Mouse (Mus musculus): ENCODE measurements around the gene Itga6. TPM values are rescaled to one million over a fixed set of nuclear protein-coding genes. Genes with fewer than 3 reads are reported as not detected.
A peak's percentile ranks its signal among the peaks of the same experiment; 100 is the strongest.

Gene Itga6
- total RNA-seq, 2 experiments from 2014 or later = 48.3 to 57.7 TPM

DNA sequence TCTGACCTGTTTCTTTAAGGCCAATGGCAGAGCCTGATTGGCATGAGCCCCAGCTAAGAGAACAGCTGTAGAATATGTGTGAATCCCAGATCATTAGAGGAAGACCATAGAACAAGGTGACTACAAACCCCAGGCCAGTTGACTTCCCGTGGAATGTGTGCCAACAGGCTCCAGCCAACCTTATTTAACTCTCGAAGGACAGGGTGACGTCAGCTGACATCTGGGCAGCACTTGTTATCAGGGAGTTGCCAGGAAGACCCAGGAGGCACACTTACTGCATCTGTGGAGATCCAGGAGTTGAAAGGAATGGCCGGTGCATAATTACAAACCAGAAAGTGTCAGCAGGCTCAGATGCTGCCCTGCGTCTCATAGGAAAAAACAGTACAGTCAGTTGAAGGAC lies 16.6 kb upstream of the Itga6 start:
- DNase-seq (ENCODE audit: low spot score) = no peak

DNA sequence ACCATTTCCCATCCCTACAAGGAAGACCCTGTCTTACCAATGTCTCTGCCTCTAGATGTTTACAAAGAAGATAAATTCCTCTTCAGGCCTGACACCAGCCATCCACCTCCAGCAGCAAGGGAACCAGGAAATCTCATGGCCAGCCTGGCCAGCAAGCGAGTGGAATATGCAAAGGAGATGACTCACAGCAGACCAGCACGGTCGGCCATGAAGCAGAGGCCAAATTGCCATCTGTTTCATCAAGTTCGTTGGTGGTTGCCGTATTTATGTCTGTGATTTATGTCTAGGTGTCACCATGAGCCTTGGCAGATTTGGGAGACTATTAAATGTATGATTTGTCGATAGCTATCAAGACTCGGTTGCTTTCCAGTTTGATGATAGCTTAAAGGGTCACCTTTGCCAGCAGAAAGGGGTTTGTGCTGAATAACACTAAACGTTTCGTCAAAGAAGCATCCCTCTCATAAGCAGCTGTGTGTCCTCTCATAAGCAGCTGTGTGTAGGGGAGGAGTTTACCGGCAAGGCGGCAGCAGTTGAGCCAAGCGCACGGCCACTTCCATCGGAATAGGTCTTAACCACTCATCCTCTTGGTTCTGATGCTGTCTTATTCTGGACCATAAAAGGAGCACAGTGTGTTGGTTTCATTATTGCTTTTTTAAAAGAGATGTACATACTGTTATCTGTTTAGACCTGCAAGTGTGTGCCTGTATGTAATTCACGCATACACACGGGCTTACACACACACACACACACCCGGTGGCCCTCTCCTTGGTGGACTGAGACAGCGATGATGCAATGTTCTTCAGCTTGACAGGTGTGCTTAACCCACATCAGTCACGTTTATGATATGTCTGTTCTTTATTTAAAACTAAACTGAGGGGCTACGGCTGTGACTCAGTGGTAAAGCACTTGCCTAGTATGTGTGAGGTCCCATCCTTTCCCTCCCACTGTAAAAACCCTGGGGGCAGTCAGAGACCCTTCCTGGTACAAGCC lies 14.5 kb upstream of the Itga6 start:
- intact Hi-C loops (cut with DNase I) = no loop called here
- no peak for DNase-seq (ENCODE audit: low spot score)

More for the DNA sequence above, 16.6 kb upstream of the Itga6 start:
- intact Hi-C loops (cut with DNase I) = no loop called here

DNA sequence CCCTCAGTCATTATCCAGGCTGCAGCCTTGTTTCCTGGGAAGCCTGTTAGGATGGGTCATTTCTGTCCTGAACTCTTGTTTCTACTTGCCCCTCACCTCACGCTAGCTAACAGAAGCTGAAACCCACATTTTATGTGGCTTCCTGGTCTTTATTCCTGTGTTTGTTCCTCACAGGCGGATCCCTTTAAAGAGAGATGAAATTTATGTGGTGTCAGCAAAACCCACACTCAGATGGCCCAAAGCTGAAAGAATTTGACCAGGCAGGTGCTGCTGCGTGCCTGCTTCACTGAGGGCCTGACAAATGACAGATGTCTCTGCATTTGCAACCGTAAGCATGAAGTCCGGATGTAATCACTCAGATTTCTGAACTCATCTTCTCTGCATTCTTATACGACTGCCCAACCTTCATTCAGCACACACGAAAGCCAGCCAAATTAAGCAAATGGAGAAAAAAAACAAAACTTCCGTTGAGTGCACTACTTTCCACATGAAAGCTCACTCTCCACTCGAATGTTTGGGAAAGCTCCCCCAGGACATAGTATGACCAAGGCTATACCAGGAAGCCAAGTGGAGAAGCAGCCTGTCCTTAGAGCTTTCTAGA lies 10.5 kb upstream of the Itga6 start:
- intact Hi-C loops (cut with DNase I) = no loop called here
- DNase-seq (ENCODE audit: low spot score) = no peak

DNA sequence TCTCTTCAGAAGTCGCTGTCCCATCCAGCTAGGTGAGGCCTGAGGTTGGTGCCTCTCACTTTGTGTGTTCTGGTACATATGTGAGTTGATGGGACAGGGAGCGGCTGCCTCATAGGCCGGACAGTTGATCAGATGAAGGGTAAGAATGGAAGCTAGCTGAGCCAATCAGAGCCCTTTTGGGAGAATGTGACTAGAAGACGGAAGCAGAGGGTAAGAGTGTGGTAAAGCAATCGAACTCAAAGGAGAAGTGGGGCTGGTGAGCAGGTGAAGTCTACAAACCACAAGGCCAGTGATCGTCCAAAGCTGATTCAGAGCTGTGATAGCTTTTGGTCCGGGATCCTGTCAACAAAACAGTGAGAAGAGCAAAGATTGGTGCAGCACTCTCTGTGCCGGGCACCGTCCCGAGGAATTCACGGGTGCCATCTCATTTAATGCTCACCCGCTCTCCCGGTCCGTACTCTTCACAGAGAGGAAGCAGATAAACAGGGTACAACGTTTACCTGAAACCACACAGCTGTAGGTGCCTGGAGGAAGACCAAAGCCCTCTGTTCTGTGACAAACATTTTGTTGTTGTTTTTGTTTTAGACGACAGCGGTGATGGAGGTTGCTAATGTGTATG lies 9.8 kb upstream of the Itga6 start:
- intact Hi-C loops (cut with DNase I) = no loop called here
- no peak for DNase-seq (ENCODE audit: low spot score)

DNA sequence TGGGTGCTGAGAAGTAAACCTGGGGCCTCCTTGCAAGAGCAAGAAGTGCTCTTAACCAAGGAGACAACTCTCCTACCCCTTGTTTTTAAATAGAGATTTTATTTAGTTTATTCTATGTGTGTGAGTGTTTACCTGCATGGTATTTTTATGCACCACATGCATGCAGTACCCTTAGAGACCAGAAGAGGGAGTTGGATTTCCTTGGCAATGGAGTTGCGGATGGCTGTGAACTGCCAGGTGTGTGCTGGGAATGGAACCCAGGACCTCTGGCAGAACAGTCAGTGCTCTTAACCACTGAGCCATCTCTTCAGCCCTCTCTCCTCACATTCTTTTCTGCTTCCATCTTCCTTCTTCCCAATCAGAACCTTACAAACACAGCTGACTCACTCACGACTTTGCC lies 9.2 kb upstream of the Itga6 start:
- intact Hi-C loops (cut with DNase I) = no loop called here
- no peak for DNase-seq (ENCODE audit: low spot score)

DNA sequence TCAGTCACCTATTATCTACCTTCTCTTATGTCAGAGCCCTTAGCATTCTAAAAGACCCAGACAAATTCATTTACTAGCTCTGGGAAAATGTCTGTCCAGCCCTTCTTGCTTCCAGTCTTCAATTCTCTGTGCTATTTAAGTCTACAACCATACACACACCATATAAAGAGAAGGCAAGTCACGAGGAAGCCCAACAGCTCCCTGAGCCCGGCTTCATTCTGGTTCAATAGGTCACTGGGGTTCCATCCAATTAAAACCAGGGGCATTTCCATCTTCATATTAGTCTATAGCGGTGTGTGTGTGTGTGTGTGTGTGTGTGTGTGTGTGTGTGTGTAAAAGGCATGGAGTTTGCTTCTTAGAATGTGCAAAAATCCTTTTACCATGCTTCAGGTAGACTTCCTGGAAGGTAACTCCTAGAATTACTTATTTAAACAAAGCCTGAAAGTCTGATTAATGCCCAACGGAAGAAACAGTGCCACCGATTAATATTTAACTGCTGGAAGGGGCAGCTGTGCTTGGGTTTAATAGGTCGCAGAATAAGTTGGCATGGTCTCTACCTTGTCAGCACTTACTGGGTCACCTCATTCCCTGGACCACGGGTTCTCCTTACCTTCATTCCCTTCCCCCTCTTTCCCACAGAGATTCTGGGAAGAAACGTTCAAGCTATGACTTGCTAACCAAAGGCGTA lies 6.1 kb upstream of the Itga6 start:
- DNase-seq (ENCODE audit: low spot score) = no peak
- intact Hi-C loops (cut with DNase I) = no loop called here

DNA sequence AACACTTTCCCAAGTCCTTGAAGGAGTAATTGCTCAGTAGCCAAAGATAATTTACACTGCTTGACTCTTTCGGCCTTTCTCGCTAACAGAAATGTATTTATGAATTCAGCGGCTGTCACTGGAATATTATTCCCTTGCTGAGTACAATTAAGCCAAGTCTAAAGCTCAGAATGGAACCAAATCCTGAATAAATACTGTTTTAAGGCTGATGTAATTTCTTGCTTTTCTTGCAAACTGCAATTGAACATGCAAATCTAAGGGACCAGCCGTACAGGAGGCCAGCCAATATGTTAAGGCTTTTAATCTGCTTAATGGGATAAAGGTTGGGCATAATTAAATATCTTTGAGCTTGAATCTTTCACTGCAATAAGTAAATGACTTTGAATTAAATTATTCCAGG lies 2.9 kb upstream of the Itga6 start:
- intact Hi-C loops (cut with DNase I) = no loop called here
- no peak for DNase-seq (ENCODE audit: low spot score)

DNA sequence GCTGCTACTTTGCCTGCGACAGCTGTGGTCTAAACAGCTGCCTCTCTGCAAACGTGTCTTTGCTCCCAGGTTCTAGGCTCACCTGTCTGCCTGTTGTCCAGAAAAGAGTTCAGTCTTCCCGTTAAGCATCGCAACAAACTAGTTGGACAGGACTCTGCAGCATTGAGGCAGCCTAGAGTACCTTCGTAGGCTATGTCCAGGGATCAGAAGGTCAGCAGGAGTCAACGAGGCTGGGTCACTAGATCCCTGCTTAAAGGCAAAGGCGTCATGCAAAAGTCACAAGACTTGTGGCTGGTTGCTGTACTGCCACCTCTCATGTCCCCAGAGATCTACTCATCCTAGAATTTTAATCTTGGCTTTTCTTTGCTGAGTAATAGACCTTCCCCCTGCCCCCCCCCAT lies 2.0 kb upstream of the Itga6 start:
- intact Hi-C loops (cut with DNase I) = no loop called here
- DNase-seq (ENCODE audit: low spot score) = no peak

DNA sequence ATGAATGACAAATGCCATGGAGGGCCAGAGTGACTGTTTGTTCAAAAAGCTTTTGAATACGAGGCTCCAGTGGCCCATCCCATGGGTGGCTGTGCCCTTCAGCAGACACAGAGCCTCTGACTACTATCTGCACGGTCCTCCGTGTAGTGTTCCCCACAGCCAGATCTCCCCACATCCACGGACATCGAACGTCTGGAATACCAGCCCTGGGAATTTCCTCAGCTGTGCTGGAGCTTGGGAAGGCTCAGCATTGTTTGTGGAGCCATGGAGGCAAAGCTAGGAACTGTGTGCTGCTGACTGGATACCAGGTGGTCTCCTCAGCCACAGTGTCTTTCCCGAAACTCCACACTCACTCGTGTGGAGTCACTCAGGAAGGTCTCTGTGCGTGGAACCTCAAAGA lies 1.1 kb upstream of the Itga6 start:
- no peak for DNase-seq (ENCODE audit: low spot score)
- intact Hi-C loops (cut with DNase I) = no loop called here

DNA sequence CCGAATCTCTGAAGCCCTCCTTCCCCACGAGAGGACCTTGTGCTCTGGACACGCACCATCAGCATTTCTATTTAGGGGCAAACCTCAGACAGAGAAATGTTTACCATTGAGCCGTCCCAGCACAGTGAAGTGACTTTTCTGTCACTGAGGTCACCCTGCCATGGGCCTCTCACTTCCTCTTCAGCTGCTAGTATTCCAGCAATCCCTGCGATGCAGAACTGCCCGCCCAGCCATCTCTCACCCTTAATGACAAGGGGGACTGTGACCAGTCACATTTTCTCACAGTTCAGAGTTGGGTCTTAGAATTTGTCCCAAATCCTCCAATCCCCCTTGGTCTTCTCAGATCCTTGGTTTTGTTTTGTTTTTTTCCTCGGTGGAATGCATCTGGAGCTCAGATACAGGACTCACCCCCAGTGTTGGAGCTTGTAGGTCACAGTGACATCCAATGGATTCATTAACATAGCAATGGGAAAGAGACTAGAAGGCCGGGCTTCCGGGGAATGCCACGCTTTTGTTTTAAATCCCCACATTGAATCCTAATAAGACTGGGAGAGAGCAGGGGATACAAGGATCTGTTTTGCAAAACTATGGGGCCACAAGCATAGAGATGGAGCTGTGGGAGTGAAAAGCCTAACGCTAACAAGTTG lies 432 bp upstream of the Itga6 start:
- DNase-seq (ENCODE audit: low spot score) = no peak
- intact Hi-C loops (cut with DNase I) = loop anchor here (5.0 kb wide), 1 partner anchor 33 kb away; no protein-coding TSS in a partner anchor

DNA sequence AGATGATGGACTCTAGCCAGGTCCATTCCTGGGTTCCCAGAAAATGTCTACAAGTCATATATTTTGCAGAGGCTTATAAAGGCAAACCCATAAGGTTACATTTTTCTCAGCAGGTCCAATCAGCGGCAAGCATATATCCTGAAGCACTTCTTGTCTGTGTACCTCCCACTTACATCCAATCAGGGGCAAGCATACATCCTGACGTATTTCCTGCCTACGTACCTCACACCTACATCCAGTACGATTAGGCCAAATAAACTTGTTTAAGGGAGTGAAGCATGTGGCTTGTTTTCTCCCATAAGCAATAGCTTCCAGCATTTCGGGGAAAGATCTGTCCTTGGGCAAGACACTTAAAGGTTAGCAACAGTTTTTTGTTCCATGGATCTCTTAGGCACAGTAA lies 3.0 kb downstream of the Itga6 start:
- DNase-seq (ENCODE audit: low spot score) = no peak
- intact Hi-C loops (cut with DNase I) = loop anchor here (5.0 kb wide), 1 partner anchor 36 kb away; no protein-coding TSS in a partner anchor

DNA sequence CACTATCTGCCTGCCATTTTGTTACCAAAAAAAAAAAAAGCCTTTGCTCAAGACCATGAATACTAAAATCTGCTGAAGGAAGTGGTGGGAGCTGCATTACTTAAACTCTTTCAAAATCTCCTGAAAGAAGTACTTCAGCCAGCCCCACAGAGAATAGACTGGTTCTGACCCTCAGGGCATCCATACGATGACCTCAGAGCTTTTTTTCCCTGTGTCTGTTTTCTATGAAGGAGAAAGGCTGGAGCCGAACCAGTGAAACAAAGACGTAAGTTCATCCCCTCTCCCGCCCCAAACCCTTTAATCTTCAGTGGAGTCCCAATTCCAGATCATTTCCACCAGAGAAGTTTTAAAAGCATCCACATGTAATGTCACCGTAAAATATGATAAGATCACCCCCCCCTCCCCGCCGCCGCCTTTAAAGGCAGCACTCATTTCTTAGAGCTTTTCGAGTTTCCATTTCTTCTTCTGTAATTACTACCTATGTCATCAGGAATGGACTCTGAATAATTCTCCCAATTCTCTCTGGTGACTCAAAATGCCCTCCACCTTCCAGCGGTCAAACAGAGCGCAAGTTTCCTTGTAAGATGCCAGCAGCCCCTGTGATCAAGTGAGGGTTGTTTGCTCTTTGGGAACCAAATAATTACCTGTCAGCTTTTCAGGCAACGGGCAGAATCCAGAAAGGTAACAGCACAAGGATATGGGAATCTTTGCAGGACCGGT lies 4.1 kb downstream of the Itga6 start:
- DNase-seq (ENCODE audit: low spot score) = no peak
- intact Hi-C loops (cut with DNase I) = loop anchor here (5.0 kb wide), 2 partner anchors 37 to 127 kb away; no protein-coding TSS in a partner anchor

DNA sequence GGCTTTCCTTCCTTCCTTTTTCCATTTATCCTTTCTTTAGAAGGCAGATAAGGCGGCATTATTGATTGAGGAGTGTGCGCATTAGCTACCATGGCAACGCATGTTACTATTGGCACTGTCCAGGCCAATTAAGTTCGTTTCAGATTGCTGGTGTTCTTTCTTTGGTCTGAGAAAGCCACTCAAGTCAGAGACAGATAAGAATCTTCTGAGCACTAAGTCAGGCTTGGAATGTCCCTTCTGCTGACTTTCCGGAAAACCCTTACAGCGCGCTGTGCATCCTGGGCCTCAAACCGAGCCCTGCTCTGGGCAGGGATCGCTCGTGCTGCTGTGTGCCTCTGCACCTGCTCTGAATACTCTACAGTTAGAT lies 4.7 kb downstream of the Itga6 start:
- intact Hi-C loops (cut with DNase I) = loop anchor here (5.0 kb wide), 1 partner anchor 128 kb away; no protein-coding TSS in a partner anchor
- no peak for DNase-seq (ENCODE audit: low spot score)

DNA sequence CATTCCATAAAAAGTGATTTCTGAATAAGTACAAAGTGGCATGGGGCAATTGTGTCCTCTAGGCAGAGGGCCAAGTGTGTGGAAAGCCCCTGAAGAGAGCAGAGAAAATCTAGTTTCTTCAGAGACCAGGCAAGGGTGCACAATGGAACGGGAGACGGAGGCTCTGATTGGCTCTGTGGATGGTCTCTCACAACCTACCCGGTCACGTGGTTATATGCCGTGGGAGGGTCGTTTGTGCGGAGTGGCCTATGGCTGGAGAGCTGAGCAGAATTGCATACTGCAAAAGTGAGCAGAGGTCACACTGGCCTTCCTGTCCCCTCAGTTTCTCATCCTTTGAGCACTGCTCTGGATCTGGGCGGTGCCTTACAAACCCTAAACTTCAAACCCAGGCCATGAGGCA lies 5.9 kb downstream of the Itga6 start:
- DNase-seq (ENCODE audit: low spot score) = no peak
- intact Hi-C loops (cut with DNase I) = loop anchor here (5.0 kb wide), 1 partner anchor 129 kb away; no protein-coding TSS in a partner anchor

DNA sequence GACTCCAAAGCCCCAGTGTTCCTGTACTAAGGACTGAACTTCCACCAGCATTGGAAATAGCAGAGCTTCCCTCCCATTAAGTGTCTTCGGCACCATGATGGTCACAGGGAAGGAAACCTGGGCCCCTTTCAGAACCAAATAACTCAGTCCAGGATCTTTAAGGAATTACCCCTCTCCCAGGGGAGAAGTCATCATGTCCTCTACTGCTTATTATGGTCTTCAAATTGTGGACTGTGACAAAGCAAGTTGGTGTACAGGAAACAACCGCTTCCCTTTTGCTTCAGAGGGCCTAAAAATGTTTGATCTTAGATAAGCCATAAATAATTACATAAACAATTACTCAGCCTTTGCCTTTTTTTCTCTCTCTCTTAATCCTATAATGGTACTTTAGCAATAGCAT lies 6.4 kb downstream of the Itga6 start:
- DNase-seq (ENCODE audit: low spot score) = no peak
- intact Hi-C loops (cut with DNase I) = loop anchor here (5.0 kb wide), 1 partner anchor 130 kb away; no protein-coding TSS in a partner anchor

DNA sequence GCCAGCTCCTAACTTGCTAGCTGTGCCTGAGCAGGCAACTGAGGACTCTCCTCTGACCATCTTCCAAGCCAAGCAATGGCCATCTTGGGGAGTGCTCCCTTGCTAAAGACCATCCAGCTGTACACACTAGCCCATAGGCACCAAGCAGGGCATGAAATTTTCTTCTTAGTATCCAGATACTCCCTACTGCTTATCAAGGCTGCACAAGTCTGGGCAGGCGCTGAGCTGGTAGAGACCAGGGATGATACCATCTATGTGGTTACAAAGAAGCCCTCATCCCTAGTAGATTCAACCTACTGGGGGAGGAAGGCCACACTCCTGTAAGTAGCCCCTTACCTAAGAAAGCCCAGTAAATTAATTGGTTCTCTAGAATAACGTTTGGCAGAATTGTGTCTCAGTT lies 7.0 kb downstream of the Itga6 start:
- DNase-seq (ENCODE audit: low spot score) = no peak
- intact Hi-C loops (cut with DNase I) = loop anchor here (5.0 kb wide), 1 partner anchor 130 kb away; no protein-coding TSS in a partner anchor

DNA sequence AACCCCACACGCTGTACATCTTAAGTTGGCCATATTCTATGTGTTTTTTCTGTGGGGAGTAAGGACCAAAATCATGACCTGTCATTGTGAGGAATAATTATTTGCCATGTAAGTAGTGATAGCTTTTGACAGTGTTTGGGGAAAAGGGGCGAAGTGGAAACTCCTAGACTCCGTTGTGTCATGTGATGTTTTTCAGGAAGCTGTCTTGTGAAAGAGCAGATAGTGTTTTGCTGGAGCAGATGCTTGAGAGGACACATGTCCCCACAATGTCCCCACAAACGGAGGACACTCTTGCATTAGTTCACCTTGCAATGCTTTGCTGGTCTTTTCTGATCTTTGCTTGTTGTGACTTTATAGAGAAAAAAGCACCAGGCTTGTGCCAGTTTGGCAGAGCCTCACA lies 7.7 kb downstream of the Itga6 start:
- intact Hi-C loops (cut with DNase I) = loop anchor here (5.0 kb wide), 1 partner anchor 131 kb away; no protein-coding TSS in a partner anchor
- no peak for DNase-seq (ENCODE audit: low spot score)

DNA sequence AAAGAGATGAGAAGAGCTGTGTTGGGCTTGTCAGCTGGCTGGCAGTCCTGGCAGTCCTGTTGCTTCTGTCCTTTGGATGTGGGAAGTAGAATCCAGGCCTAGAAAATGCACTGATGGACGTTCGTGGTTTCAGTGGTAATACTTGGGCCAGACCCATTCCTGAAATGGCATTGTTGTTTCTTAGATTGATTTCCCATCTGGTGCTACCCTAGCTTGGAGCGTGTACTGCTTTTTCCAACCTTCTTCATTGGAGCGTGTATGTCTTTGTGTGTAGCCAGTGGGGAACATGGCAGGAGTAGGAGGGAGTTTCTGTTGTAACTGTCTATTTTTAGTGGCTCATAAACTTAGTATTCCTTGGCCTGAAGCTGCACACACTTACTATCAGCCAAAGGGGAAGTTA lies 10.3 kb downstream of the Itga6 start:
- DNase-seq (ENCODE audit: low spot score) = no peak
- intact Hi-C loops (cut with DNase I) = loop anchor here (2.0 kb wide), 2 partner anchors 31 to 85 kb away; no protein-coding TSS in a partner anchor

DNA sequence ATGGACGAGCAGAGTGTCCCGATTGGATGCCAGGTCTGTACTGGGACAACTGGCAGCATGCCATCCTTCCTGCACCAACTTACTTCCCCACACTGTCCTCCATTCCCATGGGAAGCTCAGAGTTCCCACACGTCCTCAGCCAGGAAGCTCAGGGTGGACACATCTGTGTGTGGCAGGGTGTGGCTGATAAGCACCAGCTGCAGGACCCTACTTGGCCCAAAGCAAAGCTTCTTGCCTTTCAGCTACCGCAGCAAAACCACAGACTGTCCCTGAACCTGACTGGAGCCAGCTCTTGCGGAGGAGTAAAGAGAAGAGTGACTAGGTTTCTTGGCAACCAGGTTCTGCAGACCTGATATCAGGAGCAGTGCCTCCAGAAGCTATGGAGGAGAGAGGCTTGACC lies 11.7 kb downstream of the Itga6 start:
- peak; percentile 48 for DNase-seq (ENCODE audit: low spot score)
- intact Hi-C loops (cut with DNase I) = loop anchor here (2.0 kb wide), 2 partner anchors 30 to 86 kb away; no protein-coding TSS in a partner anchor

Data from heart, postnatal 25 days (tissue).